Comparison of ENCODE assay signal across 30 mouse cellular contexts in the genomic region with DNA sequence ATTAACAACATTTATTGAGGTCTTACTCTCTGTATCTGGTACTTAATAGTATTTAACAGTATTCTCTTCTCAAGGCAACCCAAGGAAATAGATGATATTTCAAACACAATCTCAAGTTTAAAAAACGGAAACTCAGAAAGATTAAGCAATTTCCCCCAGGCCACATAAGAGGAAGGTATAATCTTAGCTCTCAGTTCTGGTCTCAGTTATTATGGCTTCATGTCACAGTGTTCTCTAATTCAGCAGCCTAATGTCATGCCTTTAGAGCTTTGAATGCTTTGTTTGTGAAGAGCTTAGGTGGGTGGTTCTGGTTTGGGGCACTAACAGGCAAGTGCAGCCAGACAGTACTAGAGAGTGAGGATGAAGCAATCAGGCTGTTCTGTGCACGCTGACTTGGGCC. TPM values are rescaled to one million over a fixed set of nuclear protein-coding genes. Genes with fewer than 3 reads are reported as not detected.
DNase-seq lines count a peak whose midpoint lies in the region; ATAC-seq and TF ChIP-seq lines count a peak whose summit lies in the region.
"Had no signal": no experiment of that assay in that cellular context is flagged by ENCODE, and none has a peak within 500 bp of the region (broad histone marks: within the 10 kb centered on the region; RNA-seq: fewer than 3 reads in every experiment).

No protein-coding gene starts in this region.

- 0 out of 2 replicates have a peak, but pooled peaks cover 2% of the 10 kb centered on the region for H3K4me1 ChIP-seq in liver, postnatal 0 days (ENCODE audit: insufficient read depth)
- no peaks in the 10 kb centered on the region for H3K4me1 ChIP-seq in liver, embryonic 11.5 days (replicated peaks; ENCODE audit: control insufficient read depth, insufficient read depth, low read length)
- peaks cover 3% of the 10 kb centered on the region; the same call in 1 of the 2 replicates for H3K4me1 ChIP-seq in bone marrow, adult 2 months (ENCODE audit: control insufficient read depth, insufficient read depth, low read length)
- no peaks in the 10 kb centered on the region for H3K4me1 ChIP-seq in stomach, postnatal 0 days (replicated peaks; ENCODE audit: control insufficient read depth, insufficient read depth)
- H3K4me1 ChIP-seq: heart, embryonic 15.5 days; hindbrain, embryonic 15.5 days had no signal

- no peak overlapping the region for H3K4me2 ChIP-seq in liver, postnatal 0 days (ENCODE audit: low read depth, low read length)
- no peak overlapping the region for H3K4me2 ChIP-seq in liver, embryonic 11.5 days
- no peak overlapping the region for H3K4me2 ChIP-seq in stomach, postnatal 0 days (replicated peaks; ENCODE audit: low read depth)
- H3K4me2 ChIP-seq: heart, embryonic 15.5 days; hindbrain, embryonic 15.5 days; midbrain, embryonic 11.5 days had no signal

- H3K4me3 ChIP-seq in liver, postnatal 0 days (ENCODE audit: low read depth, low read length), result no peak overlapping the region
- H3K4me3 ChIP-seq in liver, embryonic 11.5 days (ENCODE audit: low read depth, low read length), result no peak overlapping the region
- no peak overlapping the region for H3K4me3 ChIP-seq in bone marrow, adult 2 months (replicated peaks; ENCODE audit: control insufficient read depth, low read depth, low read length)
- H3K4me3 ChIP-seq in stomach, postnatal 0 days (ENCODE audit: low read depth, low read length), result no peak overlapping the region
- H3K4me3 ChIP-seq: heart, embryonic 15.5 days; hindbrain, embryonic 15.5 days; left cerebral cortex, adult 2 months had no signal

- TF ChIP-seq POLR2A in bone marrow, adult 2 months (IDR thresholded peaks at IDR 0.05; ENCODE audit: borderline replicate concordance, control insufficient read depth, low read depth, low read length), result no peak

- no peak overlapping the region for H3K9ac ChIP-seq in liver, postnatal 0 days (replicated peaks)
- H3K9ac ChIP-seq in liver, embryonic 11.5 days (ENCODE audit: low read depth, low read length), result no peak overlapping the region
- H3K9ac ChIP-seq in stomach, postnatal 0 days (ENCODE audit: low read length), result no peak overlapping the region
- H3K9ac ChIP-seq: heart, embryonic 15.5 days; hindbrain, embryonic 15.5 days had no signal

- H3K9me3 ChIP-seq in liver, postnatal 0 days (ENCODE audit: low read length), result no peaks in the 10 kb centered on the region
- H3K9me3 ChIP-seq in liver, embryonic 11.5 days (ENCODE audit: control insufficient read depth, low read length), result no peaks in the 10 kb centered on the region
- H3K9me3 ChIP-seq in stomach, postnatal 0 days (ENCODE audit: control insufficient read depth, low read length), result no peaks in the 10 kb centered on the region
- H3K9me3 ChIP-seq: heart, embryonic 15.5 days; hindbrain, embryonic 15.5 days had no signal

- no peak for TF ChIP-seq EP300 in liver, postnatal 0 days (IDR thresholded peaks at IDR 0.05; ENCODE audit: low read depth)
- TF ChIP-seq EP300 in stomach, postnatal 0 days (optimal IDR thresholded peaks at IDR 0.05), result no peak

- DNase-seq in liver, postnatal 0 days, result no peak
- DNase-seq in liver, embryonic 11.5 days (ENCODE audit: low spot score), result no peak
- peak; percentile 25 for DNase-seq in splenic B cell, adult 2 months (ENCODE audit: low read depth, low spot score)
- DNase-seq in stomach, postnatal 0 days (ENCODE audit: low spot score), result no peak
- no peak for DNase-seq in layer of hippocampus, postnatal 36 days
- DNase-seq: adrenal gland, adult 8-10 months; B cell, adult 2 months; cerebellum, adult 9-10 months; heart, postnatal 36 days; kidney, adult 2 months; layer of hippocampus, adult 9-11 months; lung, adult 2 months; lung, postnatal 36 days; retina, postnatal 1 day had no signal

- 48% methylated on average over 2 of the region's 2 CpGs for WGBS in liver, postnatal 0 days (ENCODE audit: insufficient replicate concordance)
- WGBS in liver, embryonic 11.5 days, result 69% methylated on average over 2 of the region's 2 CpGs
- WGBS in bone marrow, adult 2 months, result 18% methylated on average over 2 of the region's 2 CpGs
- WGBS in stomach, postnatal 0 days, result 64% methylated on average over 2 of the region's 2 CpGs

- no peak for TF ChIP-seq CTCF in liver, postnatal 0 days (IDR thresholded peaks at IDR 0.05; ENCODE audit: low read depth)
- no peak for TF ChIP-seq CTCF in bone marrow, adult 2 months (IDR thresholded peaks at IDR 0.05; ENCODE audit: control insufficient read depth, insufficient read depth, low read length)
- TF ChIP-seq CTCF in stomach, postnatal 0 days (IDR thresholded peaks at IDR 0.05; ENCODE audit: low read depth), result no peak

- H3K36me3 ChIP-seq in liver, postnatal 0 days (replicated peaks; ENCODE audit: insufficient read depth, low read length), result no peaks in the 10 kb centered on the region
- no peaks in the 10 kb centered on the region for H3K36me3 ChIP-seq in liver, embryonic 11.5 days (ENCODE audit: control insufficient read depth, insufficient read depth, low read length)
- no peaks in the 10 kb centered on the region for H3K36me3 ChIP-seq in splenic B cell, adult 2 months (ENCODE audit: control insufficient read depth, insufficient read depth, low read length, poor library complexity, severe bottlenecking)
- H3K36me3 ChIP-seq in stomach, postnatal 0 days (ENCODE audit: control insufficient read depth, insufficient read depth, low read length), result no peaks in the 10 kb centered on the region
- H3K36me3 ChIP-seq: G1E; heart, embryonic 15.5 days; hindbrain, embryonic 15.5 days had no signal

- peak; percentile 55 for ATAC-seq in liver, postnatal 0 days
- ATAC-seq in liver, embryonic 11.5 days (replicated peaks; ENCODE audit: low FRiP score), result no peak
- ATAC-seq in hematopoietic stem cell, adult 5-6 weeks (replicated peaks in 1 of 2; ENCODE audit: insufficient read depth in 1 of 2, low FRiP score in 2 of 2, low TSS enrichment in 1 of 2, low read depth in 1 of 2, poor library complexity in 2 of 2, severe bottlenecking in 2 of 2), result peak; percentile 94 to 96
- no peak for ATAC-seq in stomach, postnatal 0 days (ENCODE audit: low FRiP score, low TSS enrichment)

- H3K27ac ChIP-seq in liver, postnatal 0 days (ENCODE audit: low read depth), result 0 out of 2 replicates have a peak overlapping the region, but pooled peaks have one; percentile 16
- H3K27ac ChIP-seq in liver, embryonic 11.5 days (ENCODE audit: low read depth, low read length), result no peak overlapping the region
- H3K27ac ChIP-seq in bone marrow, adult 2 months (ENCODE audit: control insufficient read depth, insufficient read depth, low read depth, low read length, poor library complexity), result peak overlapping the region; percentile 62
- no peak overlapping the region for H3K27ac ChIP-seq in stomach, postnatal 0 days (replicated peaks)
- H3K27ac ChIP-seq: heart, embryonic 15.5 days; hindbrain, embryonic 15.5 days; kidney, postnatal 0 days; left cerebral cortex, adult 2 months had no signal

- H3K27me3 ChIP-seq in liver, postnatal 0 days (ENCODE audit: insufficient read depth, low read length), result no peaks in the 10 kb centered on the region
- no peaks in the 10 kb centered on the region for H3K27me3 ChIP-seq in liver, embryonic 11.5 days (replicated peaks; ENCODE audit: control insufficient read depth, insufficient read depth, low read length)
- H3K27me3 ChIP-seq in splenic B cell, adult 2 months (ENCODE audit: control insufficient read depth, insufficient read depth, low read length, poor library complexity, severe bottlenecking), result no peaks in the 10 kb centered on the region
- H3K27me3 ChIP-seq in stomach, postnatal 0 days (ENCODE audit: control insufficient read depth, insufficient read depth, low read length), result no peaks in the 10 kb centered on the region
- H3K27me3 ChIP-seq: CH12.LX; heart, embryonic 15.5 days; hindbrain, embryonic 15.5 days had no signal

RNA-seq across cellular contexts. Expression of a gene that starts 9.7 kb away (rescaled TPM):
- not detected in 2 replicates for polyA plus RNA-seq in liver, postnatal 0 days (2015; fragmentation: Nextera tagmentation; extraction: Ambion mirVana)
- 0.08 TPM in 1 of 2 replicates, not detected in the other for polyA plus RNA-seq in liver, embryonic 11.5 days (2014; fragmentation: Nextera tagmentation; extraction: Ambion mirVana)
- polyA plus RNA-seq in bone marrow, adult 2 months (2011; ENCODE audit: insufficient read depth, insufficient read length, low replicate concordance, missing spikeins), result not detected in 2 replicates
- total RNA-seq in hematopoietic stem cell, adult 5-6 weeks (2017), result not detected in 2 replicates
- polyA plus RNA-seq in stomach, postnatal 0 days (2015; fragmentation: Nextera tagmentation; extraction: Ambion mirVana), result 33.0 and 39.4 TPM in 2 replicates
- total RNA-seq in layer of hippocampus, postnatal 36 days (2021), result not detected
- total RNA-seq: adrenal gland, adult 8-10 months; G1E; gastrocnemius, postnatal 4 days; heart, postnatal 36 days; left cerebral cortex, adult 2 months; left cerebral cortex, postnatal 36 days had no signal
- polyA plus RNA-seq: forebrain, embryonic 11.5 days; G1E; intestine, embryonic 14.5 days; kidney, adult 2 months; kidney, postnatal 0 days; large intestine, adult 2 months; midbrain, embryonic 11.5 days; neural tube, embryonic 11.5 days; urinary bladder, adult 2 months had no signal

RNA-seq across cellular contexts. Expression of a gene that starts 28.8 kb away (rescaled TPM):
- not detected in 2 replicates for polyA plus RNA-seq in liver, postnatal 0 days (2015; fragmentation: Nextera tagmentation; extraction: Ambion mirVana)
- not detected in 2 replicates for polyA plus RNA-seq in liver, embryonic 11.5 days (2014; fragmentation: Nextera tagmentation; extraction: Ambion mirVana)
- 1.4 TPM in 1 of 2 replicates, not detected in the other for polyA plus RNA-seq in bone marrow, adult 2 months (2011; ENCODE audit: insufficient read depth, insufficient read length, low replicate concordance, missing spikeins)
- total RNA-seq in hematopoietic stem cell, adult 5-6 weeks (2017), result not detected in 2 replicates
- polyA plus RNA-seq in stomach, postnatal 0 days (2015; fragmentation: Nextera tagmentation; extraction: Ambion mirVana), result 16.2 and 18.9 TPM in 2 replicates
- not detected for total RNA-seq in layer of hippocampus, postnatal 36 days (2021)
- total RNA-seq: adrenal gland, adult 8-10 months; CH12.LX; G1E; gastrocnemius, postnatal 4 days; heart, postnatal 36 days; left cerebral cortex, adult 2 months; left cerebral cortex, postnatal 36 days had no signal
- polyA plus RNA-seq: forebrain, embryonic 11.5 days; G1E; heart, embryonic 15.5 days; hindbrain, embryonic 15.5 days; intestine, embryonic 14.5 days; kidney, adult 2 months; kidney, postnatal 0 days; large intestine, adult 2 months; midbrain, embryonic 11.5 days; neural tube, embryonic 11.5 days; urinary bladder, adult 2 months had no signal

Comparison
In these comparisons a context has a peak if more than half of its experiments do, and no peak if none do; other contexts are left out.
1. ATAC-seq: peak in liver, postnatal 0 days (single experiment) and hematopoietic stem cell, adult 5-6 weeks (2 of 2); none in liver, embryonic 11.5 days (single experiment) and stomach, postnatal 0 days (single experiment).
2. H3K27ac ChIP-seq: peak in liver, postnatal 0 days (single experiment) and bone marrow, adult 2 months (single experiment); none in liver, embryonic 11.5 days (single experiment) and stomach, postnatal 0 days (single experiment).
3. RNA of a gene that starts 9.7 kb away (polyA plus RNA-seq): 33.0 to 39.4 TPM in stomach, postnatal 0 days; 0.08 TPM in liver, embryonic 11.5 days, not detected in liver, postnatal 0 days and not detected in bone marrow, adult 2 months; every median in the first group is over 10 times any median in the second.